8 mouse cellular contexts compared by ENCODE assay signal in the genomic region with DNA sequence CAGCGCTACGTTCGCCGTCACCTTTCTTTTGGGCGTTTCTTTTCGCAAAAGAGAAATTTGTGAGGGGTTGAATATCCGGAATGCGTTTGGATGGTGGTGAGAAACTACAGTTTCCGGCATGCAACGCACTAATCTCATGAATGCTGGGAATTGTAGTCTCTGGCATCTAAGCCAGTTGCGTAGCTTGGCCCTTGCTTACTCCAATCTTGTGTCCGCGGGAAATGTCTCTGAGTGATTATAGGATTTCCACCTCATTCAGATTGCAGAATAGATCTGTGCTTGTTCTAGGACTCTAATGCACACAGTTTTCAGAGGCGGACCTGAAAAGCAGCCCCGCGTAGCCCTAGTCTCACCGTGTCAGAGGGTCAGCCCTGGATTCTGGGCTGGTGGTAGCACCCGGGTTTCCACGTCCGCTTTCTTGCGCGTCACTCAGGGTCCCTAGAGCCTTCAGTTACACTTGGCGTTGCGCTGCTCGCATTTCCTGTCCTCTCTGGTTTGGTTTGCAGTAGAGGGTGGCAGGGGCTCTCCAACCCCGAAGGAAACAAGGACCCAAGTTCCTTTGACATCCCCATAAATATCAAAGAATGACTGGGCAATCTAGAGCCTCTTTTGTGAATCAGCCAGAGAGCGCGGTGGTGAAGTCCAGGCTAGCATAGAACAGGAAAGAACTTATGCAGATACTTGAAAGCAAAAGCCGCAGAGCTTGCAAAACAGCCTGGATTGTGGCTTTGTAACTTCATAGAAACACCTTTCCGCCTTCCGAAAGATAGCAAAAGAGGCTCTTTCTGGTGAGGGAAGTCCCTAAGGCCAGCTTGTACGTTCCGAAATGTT. TPM values are rescaled to one million over a fixed set of nuclear protein-coding genes. Genes with fewer than 3 reads are reported as not detected.
DNase-seq lines count a peak whose midpoint lies in the region; ATAC-seq lines count a peak whose summit lies in the region.

No protein-coding gene starts in this region.

- ATAC-seq in CD4-positive, CD25-positive, alpha-beta regulatory T cell, adult 4 months: peak; percentile 70
- peak; percentile 88 for ATAC-seq in embryonic facial prominence, embryonic 12.5 days (ENCODE audit: insufficient number of reproducible peaks, insufficient read depth, low FRiP score, low TSS enrichment)

- 4% methylated on average over 33 of the region's 33 CpGs for WGBS in embryonic facial prominence, embryonic 12.5 days
- 4% methylated on average over 33 of the region's 33 CpGs for WGBS in heart, embryonic 10.5 days
- WGBS in macrophage (ENCODE audit: missing documents): under 1% methylated on average over 33 of the region's 33 CpGs

- H3K79me2 ChIP-seq in macrophage (ENCODE audit: inconsistent target): peaks cover 40% of the 10 kb centered on the region

- H3K4me3 ChIP-seq in embryonic facial prominence, embryonic 12.5 days: peak overlapping the region; percentile 95
- peak overlapping the region; percentile 94 for H3K4me3 ChIP-seq in heart, embryonic 10.5 days
- peak overlapping the region; percentile 58 for H3K4me3 ChIP-seq in macrophage (ENCODE audit: inconsistent target)

- no peaks in the 10 kb centered on the region for H3K9me3 ChIP-seq in embryonic facial prominence, embryonic 12.5 days
- H3K9me3 ChIP-seq in heart, embryonic 10.5 days: no peaks in the 10 kb centered on the region

- H3K27me3 ChIP-seq in embryonic facial prominence, embryonic 12.5 days: no peaks in the 10 kb centered on the region
- no peaks in the 10 kb centered on the region for H3K27me3 ChIP-seq in heart, embryonic 10.5 days (ENCODE audit: insufficient read depth, poor library complexity, severe bottlenecking)

- H3K4me1 ChIP-seq in embryonic facial prominence, embryonic 12.5 days: peaks cover 28% of the 10 kb centered on the region
- H3K4me1 ChIP-seq in heart, embryonic 10.5 days: peaks cover 31% of the 10 kb centered on the region

- peaks cover 19% of the 10 kb centered on the region for H3K36me3 ChIP-seq in embryonic facial prominence, embryonic 12.5 days
- H3K36me3 ChIP-seq in heart, embryonic 10.5 days: peaks cover 30% of the 10 kb centered on the region
- H3K36me3 ChIP-seq in macrophage (ENCODE audit: inconsistent target): peaks cover 22% of the 10 kb centered on the region; the same call in 1 of the 2 replicates

- DNase-seq in MN1 (ENCODE audit: low spot score): peak; percentile 95
- DNase-seq in heart, embryonic 10.5 days (ENCODE audit: low spot score): peak; percentile 94
- DNase-seq in kidney, postnatal 10 days: peak; percentile 82
- DNase-seq in right cerebral cortex, postnatal 10 days (ENCODE audit: low spot score in 2 of 2): peak; percentile 82 to 89
- DNase-seq in adipocyte (ENCODE audit: low spot score): no peak

- peak overlapping the region; percentile 94 for H3K27ac ChIP-seq in embryonic facial prominence, embryonic 12.5 days
- H3K27ac ChIP-seq in heart, embryonic 10.5 days: peak overlapping the region; percentile 97
- peak overlapping the region; percentile 95 for H3K27ac ChIP-seq in macrophage

- H3K4me2 ChIP-seq in embryonic facial prominence, embryonic 12.5 days (replicated peaks): peak overlapping the region; percentile 61

- H3K9ac ChIP-seq in embryonic facial prominence, embryonic 12.5 days: peak overlapping the region; percentile 68

RNA-seq across cellular contexts. Expression of a gene that starts 0.5 kb away (rescaled TPM):
- 1 to 10 TPM; 1.4 to 1.5 TPM for polyA plus RNA-seq in CD4-positive, CD25-positive, alpha-beta regulatory T cell, adult 4 months (2017; shearing (Covaris generic))
- 1.8 and 2.3 TPM in 2 replicates for polyA plus RNA-seq in embryonic facial prominence, embryonic 12.5 days (2016; fragmentation: Nextera tagmentation; extraction: Ambion mirVana)
- polyA plus RNA-seq in heart, embryonic 10.5 days (2016; fragmentation: Nextera tagmentation; extraction: Ambion mirVana): 2.2 and 2.7 TPM in 2 replicates
- 1 to 10 TPM; 1.4 to 8.2 (median 3.7) TPM for total RNA-seq in macrophage (2018; cell fraction: chromatin; rRNA removed)
- total RNA-seq in macrophage (2018; cell fraction: cytosol; rRNA removed): under 1 TPM; 0.11 to 0.77 (median 0.32) TPM
- total RNA-seq in macrophage (2018; cell fraction: nucleus; rRNA removed): 1 to 10 TPM in 24 of 26 experiments, under 1 TPM in 2; 0.63 to 6.8 (median 2.1) TPM
- 0.20 to 0.50 TPM (median 0.33 TPM) in 3 replicates for polyA plus RNA-seq in macrophage (2018)

RNA-seq across cellular contexts. Expression of a gene that starts 0.8 kb away (rescaled TPM):
- polyA plus RNA-seq in CD4-positive, CD25-positive, alpha-beta regulatory T cell, adult 4 months (2017; shearing (Covaris generic)): 100 to 1,000 TPM; 187 to 189 TPM
- polyA plus RNA-seq in embryonic facial prominence, embryonic 12.5 days (2016; fragmentation: Nextera tagmentation; extraction: Ambion mirVana): 615 and 661 TPM in 2 replicates
- polyA plus RNA-seq in heart, embryonic 10.5 days (2016; fragmentation: Nextera tagmentation; extraction: Ambion mirVana): 624 and 799 TPM in 2 replicates
- 100 to 1,000 TPM; 102 to 503 (median 232) TPM for total RNA-seq in macrophage (2018; cell fraction: chromatin; rRNA removed)
- 100 to 1,000 TPM; 277 to 676 (median 467) TPM for total RNA-seq in macrophage (2018; cell fraction: cytosol; rRNA removed)
- total RNA-seq in macrophage (2018; cell fraction: nucleus; rRNA removed): 1,000 to 10,000 TPM in 1 of 26 experiments, 100 to 1,000 TPM in 25; 158 to 1,088 (median 642) TPM
- polyA plus RNA-seq in macrophage (2018): 461 to 1,299 TPM (median 580 TPM) in 3 replicates

RNA-seq across cellular contexts. Expression of a gene that starts 57.6 kb away (rescaled TPM):
- polyA plus RNA-seq in CD4-positive, CD25-positive, alpha-beta regulatory T cell, adult 4 months (2017; shearing (Covaris generic)): not detected
- not detected in 2 replicates for polyA plus RNA-seq in embryonic facial prominence, embryonic 12.5 days (2016; fragmentation: Nextera tagmentation; extraction: Ambion mirVana)
- not detected in 2 replicates for polyA plus RNA-seq in heart, embryonic 10.5 days (2016; fragmentation: Nextera tagmentation; extraction: Ambion mirVana)
- total RNA-seq in macrophage (2018; cell fraction: chromatin; rRNA removed): 10 to 100 TPM in 6 of 26 experiments, 1 to 10 TPM in 15, not detected in 5; 1.1 to 28.0 (median 5.3) TPM
- total RNA-seq in macrophage (2018; cell fraction: cytosol; rRNA removed): under 1 TPM in 2 of 26 experiments, not detected in 24; 0.41 TPM
- total RNA-seq in macrophage (2018; cell fraction: nucleus; rRNA removed): 1 to 10 TPM in 1 of 26 experiments, not detected in 25; 1.9 TPM
- 1.0 TPM in 1 of 3 replicates, not detected in the others for polyA plus RNA-seq in macrophage (2018)
